Mouse (Mus musculus): ENCODE measurements at regions not wholly inside any gene's neighbourhood (a gene's known extent, or its start where the extent isn't known, plus 50 kb on each side); places are given as distances from the start of the nearest gene placed in this dataset.
"Not testable (repeated sequence)": the region's sequence is repeated elsewhere in the genome, so short reads cannot be mapped to it uniquely, and the experiment has no call there.

GRCm38 (mm10) chr15:52406156-52406885 lies 1478.4 kb upstream of the Gm7489 start:
- no peak for DNase-seq (ENCODE audit: low spot score)

GRCm38 (mm10) chr15:52412869-52413771 lies 1471.6 kb upstream of the Gm7489 start:
- DNase-seq (ENCODE audit: low spot score): peak; percentile 4

- no peak for DNase-seq (ENCODE audit: low spot score)
Observed at GRCm38 (mm10) chr15:52425976-52426375, 1458.7 kb upstream of the Gm7489 start.

GRCm38 (mm10) chr15:52430491-52431158 lies 1454.1 kb upstream of the Gm7489 start:
- DNase-seq (ENCODE audit: low spot score): no peak

- no peak for DNase-seq (ENCODE audit: low spot score)
Observed at GRCm38 (mm10) chr15:52433639-52434038, 1451.1 kb upstream of the Gm7489 start.

- DNase-seq (ENCODE audit: low spot score): no peak
Observed at GRCm38 (mm10) chr15:52438403-52438802, 1446.3 kb upstream of the Gm7489 start.

GRCm38 (mm10) chr15:52458782-52459181 lies 1425.9 kb upstream of the Gm7489 start:
- peak; percentile 67 for DNase-seq (ENCODE audit: low spot score)

- no peak for DNase-seq (ENCODE audit: low spot score)
Observed at GRCm38 (mm10) chr15:52459315-52459714, 1425.4 kb upstream of the Gm7489 start.

- no peak for DNase-seq (ENCODE audit: low spot score)
Observed at GRCm38 (mm10) chr15:52464226-52465138, 1420.2 kb upstream of the Gm7489 start.

- not testable (repeated sequence) for DNase-seq (ENCODE audit: low spot score)
Observed at GRCm38 (mm10) chr15:52478124-52478523, 1406.6 kb upstream of the Gm7489 start.

- DNase-seq (ENCODE audit: low spot score): no peak
Observed at GRCm38 (mm10) chr15:52480834-52481233, 1403.9 kb upstream of the Gm7489 start.

GRCm38 (mm10) chr15:52483598-52484165 lies 1401.0 kb upstream of the Gm7489 start:
- DNase-seq (ENCODE audit: low spot score): no peak

- no peak for DNase-seq (ENCODE audit: low spot score)
Observed at GRCm38 (mm10) chr15:52484276-52484675, 1400.4 kb upstream of the Gm7489 start.

GRCm38 (mm10) chr15:52505278-52505831 lies 1379.4 kb upstream of the Gm7489 start:
- peak; percentile 8 for DNase-seq (ENCODE audit: low spot score)

GRCm38 (mm10) chr15:52506930-52507329 lies 1377.8 kb upstream of the Gm7489 start:
- DNase-seq (ENCODE audit: low spot score): no peak

GRCm38 (mm10) chr15:52508609-52509008 lies 1376.1 kb upstream of the Gm7489 start:
- DNase-seq (ENCODE audit: low spot score): no peak

- DNase-seq (ENCODE audit: low spot score): no peak
Observed at GRCm38 (mm10) chr15:52510137-52510536, 1374.6 kb upstream of the Gm7489 start.

GRCm38 (mm10) chr15:52536594-52536993 lies 1348.1 kb upstream of the Gm7489 start:
- no peak for DNase-seq (ENCODE audit: low spot score)

- no peak for DNase-seq (ENCODE audit: low spot score)
Observed at GRCm38 (mm10) chr15:52558682-52559081, 1326.0 kb upstream of the Gm7489 start.

GRCm38 (mm10) chr15:52564078-52564477 lies 1320.6 kb upstream of the Gm7489 start:
- no peak for DNase-seq (ENCODE audit: low spot score)

GRCm38 (mm10) chr15:52565449-52565851 lies 1319.3 kb upstream of the Gm7489 start:
- DNase-seq (ENCODE audit: low spot score): peak; percentile 30
